Mouse (Mus musculus) urinary bladder, postnatal 10 days (tissue): ENCODE results near the gene Rhod.

Experiments
- DNase-seq: peaks from one replicate; pipeline ENCODE4 v3.0.0; 2022; ENCODE audit warnings: low spot score

Rhod gene

GRCm38 (mm10) chr19:4450666-4451065, 11.4 kb upstream of the Rhod start:
- no peak for DNase-seq

- DNase-seq, result no peak
Measured at GRCm38 (mm10) chr19:4449230-4449629, 10.0 kb upstream of the Rhod start.

- DNase-seq, result no peak
Measured at GRCm38 (mm10) chr19:4447445-4447844, 8.2 kb upstream of the Rhod start.

DNA sequence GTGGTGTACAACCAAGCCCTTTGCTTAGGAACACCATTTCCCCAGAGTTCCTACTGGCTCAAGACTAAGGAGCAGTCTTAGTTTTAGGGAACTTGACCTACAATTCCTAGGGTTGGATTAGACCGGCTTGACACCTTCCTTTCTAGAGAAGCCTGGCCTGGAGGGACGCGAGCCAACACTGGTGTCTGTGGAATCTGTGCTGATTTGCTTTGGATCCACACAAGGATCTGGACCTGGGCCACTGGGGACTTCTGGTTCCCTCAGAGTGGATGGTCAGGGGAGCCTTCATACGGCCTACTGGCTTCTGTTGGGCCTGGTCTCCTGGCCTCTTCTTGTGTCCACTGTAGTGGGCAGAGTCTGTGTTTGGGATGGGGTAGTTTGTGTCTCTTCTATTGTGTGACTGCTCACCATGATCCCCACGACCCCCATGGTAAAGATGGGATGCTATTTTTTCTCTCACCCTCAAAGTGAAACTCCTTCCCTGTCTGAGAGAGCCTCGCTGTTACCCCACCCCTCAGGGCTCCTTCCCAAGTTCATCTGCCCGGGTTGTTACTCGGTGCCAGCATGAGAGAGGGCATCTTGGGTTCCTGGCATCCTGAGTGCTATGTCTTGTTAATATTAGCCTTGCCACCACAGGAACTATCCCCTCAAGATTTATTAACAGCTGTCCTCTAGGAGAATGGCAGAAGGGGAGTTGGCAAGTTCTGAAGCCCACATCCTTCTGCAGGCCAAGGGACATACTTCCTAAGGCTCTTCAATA, 7.6 kb upstream of the Rhod start:
- no peak for DNase-seq

GRCm38 (mm10) chr19:4442408-4442807, 3.2 kb upstream of the Rhod start:
- DNase-seq, result peak; percentile 39

- DNase-seq, result no peak
Measured at GRCm38 (mm10) chr19:4441621-4442161, 2.5 kb upstream of the Rhod start.

DNA sequence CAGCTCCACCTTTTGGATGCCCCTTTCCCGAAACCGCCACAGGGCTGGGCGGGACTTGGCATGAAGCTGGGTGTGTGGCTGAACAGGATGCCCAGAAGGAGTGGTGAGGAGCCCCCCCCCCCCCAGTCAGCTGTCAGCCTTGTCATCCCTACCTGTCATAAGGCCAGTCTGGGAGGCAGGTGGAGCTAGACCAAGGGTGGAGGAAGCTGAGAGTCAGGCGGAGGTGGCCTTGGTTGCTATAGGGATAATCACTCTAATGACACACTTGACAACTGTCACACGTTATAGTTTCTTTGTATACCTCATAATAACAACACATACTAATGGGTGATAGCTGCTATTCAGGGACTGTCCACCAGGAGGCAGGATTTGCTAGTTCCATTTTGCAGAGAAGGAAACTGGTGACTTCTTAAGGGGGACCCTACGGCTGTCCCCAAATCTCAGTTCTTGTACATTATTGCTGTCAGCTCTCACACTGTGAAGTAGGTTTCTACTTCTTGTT, 1.9 kb upstream of the Rhod start:
- no peak for DNase-seq

DNA sequence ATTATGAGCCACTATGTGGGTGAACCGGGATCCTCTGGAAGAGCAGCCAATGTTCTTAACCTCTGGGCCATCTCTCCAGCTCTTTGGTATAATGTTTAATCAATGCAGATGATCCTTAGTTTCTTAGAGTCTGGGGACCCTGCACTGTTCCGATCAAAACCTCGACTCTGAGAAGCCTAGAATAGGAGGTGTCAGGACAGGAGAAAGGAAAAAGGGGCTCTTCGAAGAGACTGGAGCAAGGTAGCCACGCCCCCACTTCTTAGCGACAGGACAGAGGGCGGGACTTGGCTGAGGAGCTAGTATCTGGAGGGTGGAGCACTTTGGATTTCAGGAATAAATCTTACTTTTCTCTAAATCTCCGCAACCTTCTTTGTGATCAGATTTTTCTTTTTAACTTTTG, 990 bp upstream of the Rhod start:
- DNase-seq, result no peak

DNA sequence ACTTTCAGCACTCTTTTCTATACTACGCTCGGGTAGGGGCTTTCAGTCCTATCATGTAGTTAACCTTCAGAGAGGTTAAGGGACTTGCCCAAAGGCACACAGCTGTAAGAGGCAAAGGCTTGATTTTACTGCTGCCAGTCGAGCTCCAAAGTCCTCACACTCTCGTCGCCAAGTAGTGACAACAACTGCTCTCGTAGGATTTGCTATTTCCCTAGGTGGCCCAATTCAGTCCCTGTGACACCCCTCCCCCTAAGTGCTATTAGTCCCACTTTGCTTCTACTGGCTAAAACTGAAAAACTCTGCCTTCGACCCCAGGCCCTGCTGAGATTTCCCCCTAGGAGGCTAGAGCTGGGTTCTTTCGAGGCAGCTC, 456 bp downstream of the Rhod start:
- DNase-seq, result no peak

GRCm38 (mm10) chr19:4437886-4438285, 1.3 kb downstream of the Rhod start:
- no peak for DNase-seq

- DNase-seq, result no peak
Measured at GRCm38 (mm10) chr19:4436254-4436653, 3.0 kb downstream of the Rhod start.

GRCm38 (mm10) chr19:4434999-4435398, 4.2 kb downstream of the Rhod start:
- no peak for DNase-seq

DNA sequence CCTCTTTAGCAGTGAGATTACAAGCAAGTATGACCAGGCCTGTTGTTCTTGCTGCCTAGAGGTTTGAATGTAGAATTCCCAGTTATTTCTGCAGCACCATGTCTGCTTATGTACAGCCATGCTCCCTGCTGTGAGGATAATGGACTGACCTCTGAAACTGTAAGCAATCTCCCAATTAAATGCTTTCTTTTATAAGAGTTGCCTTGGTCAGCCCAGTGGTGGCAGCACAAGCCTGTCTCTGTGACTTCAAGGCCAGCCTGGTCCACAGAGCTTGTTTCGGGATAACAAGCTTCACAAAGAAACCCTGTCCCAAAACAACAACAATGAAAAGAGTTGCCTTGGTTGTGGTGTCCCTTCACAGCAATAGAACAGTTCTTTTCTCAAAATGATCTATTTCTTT, 5.5 kb downstream of the Rhod start:
- no peak for DNase-seq

DNA sequence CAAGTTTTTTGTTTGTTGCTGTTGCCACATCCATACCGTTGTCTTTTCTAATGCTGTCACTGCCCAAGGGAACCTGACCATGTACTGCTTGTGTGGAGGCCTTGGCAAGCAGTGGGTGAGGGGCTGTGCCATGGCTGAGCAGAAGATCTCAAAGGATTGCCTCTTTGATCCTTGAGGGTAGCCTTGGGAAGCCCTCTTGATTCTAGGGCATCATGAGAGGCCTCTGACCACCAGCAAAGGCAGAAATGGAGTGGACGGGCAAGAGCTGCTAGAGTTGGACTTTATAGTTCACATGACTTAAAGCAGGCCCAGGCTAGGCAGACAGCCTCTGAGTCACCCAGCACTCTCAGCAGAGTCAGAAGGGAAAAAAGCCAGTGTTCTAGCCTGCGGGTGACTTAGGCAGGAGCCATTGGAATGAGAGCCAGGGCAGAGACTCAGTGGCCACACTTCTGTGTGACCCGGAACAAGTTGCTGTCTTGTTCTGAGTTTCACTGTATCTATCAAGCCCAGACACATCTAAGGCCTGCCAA, 9.1 kb downstream of the Rhod start:
- DNase-seq, result no peak

- DNase-seq, result no peak
Measured at GRCm38 (mm10) chr19:4425610-4426366, 13.4 kb downstream of the Rhod start.

DNA sequence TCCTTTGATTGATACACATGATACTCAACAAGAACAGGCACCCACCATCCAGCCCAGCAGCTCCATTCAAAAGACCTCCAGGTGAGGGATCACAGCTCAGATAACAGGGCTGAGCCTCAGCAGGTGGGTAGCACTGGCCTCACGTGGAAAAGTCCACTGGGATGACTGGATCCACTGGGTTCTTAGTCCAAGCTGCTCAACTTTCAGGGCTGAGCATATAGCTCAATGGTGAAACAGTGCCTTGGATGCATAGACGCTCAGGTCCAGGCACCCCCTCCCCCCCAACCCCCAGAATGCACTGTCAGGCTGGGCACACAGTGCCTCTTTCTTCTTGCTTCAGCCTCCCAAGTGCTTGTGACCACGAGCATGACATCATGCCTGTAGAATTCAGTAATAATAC, 16.2 kb downstream of the Rhod start:
- no peak for DNase-seq

GRCm38 (mm10) chr19:4422581-4422980, 16.7 kb downstream of the Rhod start:
- no peak for DNase-seq

DNA sequence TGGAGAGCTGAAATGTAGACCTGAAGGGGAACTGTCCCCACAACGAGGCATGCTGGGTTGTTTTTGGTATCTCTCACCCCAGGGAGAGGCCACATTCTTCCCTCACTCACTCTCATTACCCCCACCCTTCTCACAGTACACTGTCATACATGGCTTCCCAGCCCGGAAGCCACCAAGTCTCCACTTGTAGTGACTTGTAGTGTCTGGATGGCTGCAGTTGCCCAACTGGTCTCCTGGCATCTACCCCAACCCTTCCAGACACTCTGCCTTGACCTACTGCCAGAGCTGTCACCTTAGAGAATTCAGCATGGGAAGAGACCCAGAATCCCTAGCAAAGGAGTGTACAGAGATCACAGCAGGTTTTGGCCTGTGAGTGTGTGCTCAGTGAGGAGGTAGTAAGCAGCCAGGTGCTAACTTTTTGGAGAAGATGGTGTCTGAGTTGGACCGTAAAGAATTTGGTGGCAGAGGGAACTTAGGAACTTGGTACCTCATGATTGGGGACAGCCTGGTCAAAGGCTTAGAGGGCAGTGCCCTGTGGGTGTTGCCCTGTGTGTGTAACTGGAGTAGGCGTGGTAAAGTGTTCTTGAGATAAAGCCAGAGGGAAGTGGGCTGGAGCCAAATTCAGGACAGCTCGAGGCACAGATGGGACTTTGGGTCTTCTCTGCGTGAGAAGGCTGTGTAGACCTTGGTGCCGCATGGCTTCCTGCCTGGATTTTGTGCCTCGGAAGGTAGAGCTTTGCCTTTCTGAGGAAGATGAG, 18.9 kb downstream of the Rhod start:
- no peak for DNase-seq

- DNase-seq, result no peak
Measured at GRCm38 (mm10) chr19:4419711-4420110, 19.5 kb downstream of the Rhod start.

- DNase-seq, result no peak
Measured at GRCm38 (mm10) chr19:4417713-4418112, 21.5 kb downstream of the Rhod start.

GRCm38 (mm10) chr19:4417183-4417582, 22.0 kb downstream of the Rhod start:
- no peak for DNase-seq

- DNase-seq, result no peak
Measured at GRCm38 (mm10) chr19:4414631-4415030, 24.6 kb downstream of the Rhod start.
